Mouse (Mus musculus): ENCODE measurements around the gene Emc9. TPM values are rescaled to one million over a fixed set of nuclear protein-coding genes. Genes with fewer than 3 reads are reported as not detected.

The Emc9 gene
- polyA plus RNA-seq, 1 experiment, result 18.5 TPM

- Histone ChIP-seq H3ac (ENCODE audit: control insufficient read depth, insufficient read length) (no peak overlapping the region), H3K79me2 (ENCODE audit: control insufficient read depth, insufficient read depth) (no peaks in the 10 kb centered on the region), H3K4me3 (no peak overlapping the region), H3K36me3 (ENCODE audit: control insufficient read depth, insufficient read depth) (peaks cover 53% of the 10 kb centered on the region), H3K4me2 (ENCODE audit: low read depth) (no peak overlapping the region), H3K27me3 (ENCODE audit: control insufficient read depth, insufficient read depth, insufficient read length) (no peaks in the 10 kb centered on the region)
- TF ChIP-seq POLR2AphosphoS2 (IDR thresholded peaks at IDR 0.05; ENCODE audit: insufficient read length, low read depth) (peak; percentile 48), CEBPB (IDR thresholded peaks at IDR 0.05; ENCODE audit: insufficient read depth, poor library complexity, severe bottlenecking) (no peak)
Measured at GRCm38 (mm10) chr14:55550191-55550590, 34.9 kb downstream of the Emc9 start.

GRCm38 (mm10) chr14:55544334-55544733, 40.8 kb downstream of the Emc9 start:
- peaks cover 68% of the 10 kb centered on the region for H3K36me3 ChIP-seq (ENCODE audit: control insufficient read depth, insufficient read depth)
- no peaks in the 10 kb centered on the region for H3K27me3 ChIP-seq (ENCODE audit: control insufficient read depth, insufficient read depth, insufficient read length)
- no peak overlapping the region for H3K4me3 ChIP-seq
- TF ChIP-seq POLR2A (IDR thresholded peaks at IDR 0.05; ENCODE audit: insufficient read length, low read depth) (no peak), TCF12 (IDR thresholded peaks at IDR 0.05; ENCODE audit: insufficient read depth, poor library complexity, severe bottlenecking) (no peak), MYOD1 (IDR thresholded peaks at IDR 0.05; ENCODE audit: control insufficient read depth in 1 of 3, insufficient read length in 2 of 3, low read depth in 2 of 3) (peak in 1 of 3 experiments; percentile 34), USF1 (IDR thresholded peaks at IDR 0.05; ENCODE audit: low read depth) (no peak), POLR2AphosphoS2 (IDR thresholded peaks at IDR 0.05; ENCODE audit: insufficient read length, low read depth) (peak; percentile 64), MYOG (IDR thresholded peaks at IDR 0.05; ENCODE audit: control insufficient read depth in 1 of 3, insufficient read depth in 1 of 3, insufficient read length in 2 of 3, low read depth in 2 of 3) (peak in 1 of 3 experiments; percentile 24)
- no peak overlapping the region for H3K4me2 ChIP-seq (ENCODE audit: low read depth)
- peaks cover 34% of the 10 kb centered on the region for H3K79me2 ChIP-seq (ENCODE audit: control insufficient read depth, insufficient read depth)
- no peak overlapping the region for H3ac ChIP-seq (ENCODE audit: control insufficient read depth, insufficient read length)

- TF ChIP-seq POLR2AphosphoS2 (IDR thresholded peaks at IDR 0.05; ENCODE audit: insufficient read length, low read depth), result peak; percentile 75
- TF ChIP-seq POLR2A (IDR thresholded peaks at IDR 0.05; ENCODE audit: insufficient read length, low read depth), result peak; percentile 45
- TF ChIP-seq SRF (IDR thresholded peaks at IDR 0.05; ENCODE audit: control insufficient read depth, insufficient read length, low read depth), result no peak
- TF ChIP-seq MAX (IDR thresholded peaks at IDR 0.05; ENCODE audit: low read depth), result no peak
- TF ChIP-seq USF1 (IDR thresholded peaks at IDR 0.05; ENCODE audit: low read depth), result no peak
- no peak for TF ChIP-seq MYOD1 (IDR thresholded peaks at IDR 0.05; ENCODE audit: control insufficient read depth in 1 of 3, insufficient read length in 2 of 3, low read depth in 2 of 3)
- Histone ChIP-seq H3K4me2 (ENCODE audit: low read depth) (peak overlapping the region; percentile 94), H3K79me2 (ENCODE audit: control insufficient read depth, insufficient read depth) (peaks cover 34% of the 10 kb centered on the region), H3K36me3 (ENCODE audit: control insufficient read depth, insufficient read depth) (peaks cover 48% of the 10 kb centered on the region), H3ac (ENCODE audit: control insufficient read depth, insufficient read length) (no peak overlapping the region), H3K4me3 (peak overlapping the region; percentile 92), H3K27me3 (ENCODE audit: control insufficient read depth, insufficient read depth, insufficient read length) (no peaks in the 10 kb centered on the region)
Measured at GRCm38 (mm10) chr14:55542268-55542667, 42.8 kb downstream of the Emc9 start.

- H3K79me2 ChIP-seq (ENCODE audit: control insufficient read depth, insufficient read depth), result peaks cover 34% of the 10 kb centered on the region
- H3K36me3 ChIP-seq (ENCODE audit: control insufficient read depth, insufficient read depth), result peaks cover 33% of the 10 kb centered on the region
- peak overlapping the region; percentile 94 for H3K4me2 ChIP-seq (ENCODE audit: low read depth)
- H3K4me3 ChIP-seq, result peak overlapping the region; percentile 92
- peak overlapping the region; percentile 58 for H3ac ChIP-seq (ENCODE audit: control insufficient read depth, insufficient read length)
- TF ChIP-seq TCF12 (IDR thresholded peaks at IDR 0.05; ENCODE audit: insufficient read depth, poor library complexity, severe bottlenecking), result no peak
- TF ChIP-seq CEBPB (IDR thresholded peaks at IDR 0.05; ENCODE audit: insufficient read depth, poor library complexity, severe bottlenecking), result no peak
- no peak for TF ChIP-seq POLR2A (IDR thresholded peaks at IDR 0.05; ENCODE audit: insufficient read length, low read depth)
- no peak for TF ChIP-seq TCF3 (IDR thresholded peaks at IDR 0.05; ENCODE audit: insufficient read length, low read depth)
- no peak for TF ChIP-seq SRF (IDR thresholded peaks at IDR 0.05; ENCODE audit: control insufficient read depth, insufficient read length, low read depth)
- TF ChIP-seq E2F4 (IDR thresholded peaks at IDR 0.05; ENCODE audit: insufficient read depth), result no peak
- no peak for TF ChIP-seq REST (IDR thresholded peaks at IDR 0.05; ENCODE audit: insufficient read depth, insufficient read length)
- TF ChIP-seq POLR2AphosphoS2 (IDR thresholded peaks at IDR 0.05; ENCODE audit: insufficient read length, low read depth), result no peak
- no peak for TF ChIP-seq MYOD1 (IDR thresholded peaks at IDR 0.05; ENCODE audit: control insufficient read depth in 1 of 3, insufficient read length in 2 of 3, low read depth in 2 of 3)
- TF ChIP-seq USF1 (IDR thresholded peaks at IDR 0.05; ENCODE audit: low read depth), result no peak
- TF ChIP-seq MYOG (IDR thresholded peaks at IDR 0.05; ENCODE audit: control insufficient read depth in 1 of 3, insufficient read depth in 1 of 3, insufficient read length in 2 of 3, low read depth in 2 of 3), result no peak
- TF ChIP-seq MAX (IDR thresholded peaks at IDR 0.05; ENCODE audit: low read depth), result no peak
- H3K27me3 ChIP-seq (ENCODE audit: control insufficient read depth, insufficient read depth, insufficient read length), result no peaks in the 10 kb centered on the region
Measured at GRCm38 (mm10) chr14:55540787-55541321, 44.2 kb downstream of the Emc9 start.

GRCm38 (mm10) chr14:55540067-55540786, 44.9 kb downstream of the Emc9 start, which contains the start of gene Pck2:
TSS of gene Pck2 (plus strand) at chr14:55540266.
- peaks cover 34% of the 10 kb centered on the region for H3K79me2 ChIP-seq (ENCODE audit: control insufficient read depth, insufficient read depth)
- peaks cover 28% of the 10 kb centered on the region for H3K36me3 ChIP-seq (ENCODE audit: control insufficient read depth, insufficient read depth)
- H3K4me2 ChIP-seq (ENCODE audit: low read depth), result peak within 1 kb of the TSS; percentile 94
- H3ac ChIP-seq (ENCODE audit: control insufficient read depth, insufficient read length), result peak within 1 kb of the TSS; percentile 58
- H3K27me3 ChIP-seq (ENCODE audit: control insufficient read depth, insufficient read depth, insufficient read length), result no peaks in the 10 kb centered on the region
- peak within 1 kb of the TSS; percentile 92 for H3K4me3 ChIP-seq
- TF ChIP-seq MYOG (IDR thresholded peaks at IDR 0.05; ENCODE audit: control insufficient read depth in 1 of 3, insufficient read depth in 1 of 3, insufficient read length in 2 of 3, low read depth in 2 of 3) (no peak), TCF3 (IDR thresholded peaks at IDR 0.05; ENCODE audit: insufficient read length, low read depth) (no peak), CEBPB (IDR thresholded peaks at IDR 0.05; ENCODE audit: insufficient read depth, poor library complexity, severe bottlenecking) (peak; percentile 77), POLR2A (IDR thresholded peaks at IDR 0.05; ENCODE audit: insufficient read length, low read depth) (peak; percentile 96), E2F4 (IDR thresholded peaks at IDR 0.05; ENCODE audit: insufficient read depth) (peak; percentile 64), MYOD1 (IDR thresholded peaks at IDR 0.05; ENCODE audit: control insufficient read depth in 1 of 3, insufficient read length in 2 of 3, low read depth in 2 of 3) (no peak), TCF12 (IDR thresholded peaks at IDR 0.05; ENCODE audit: insufficient read depth, poor library complexity, severe bottlenecking) (no peak), MAX (IDR thresholded peaks at IDR 0.05; ENCODE audit: low read depth) (peak; percentile 61), REST (IDR thresholded peaks at IDR 0.05; ENCODE audit: insufficient read depth, insufficient read length) (no peak), SRF (IDR thresholded peaks at IDR 0.05; ENCODE audit: control insufficient read depth, insufficient read length, low read depth) (peak; percentile 12), POLR2AphosphoS2 (IDR thresholded peaks at IDR 0.05; ENCODE audit: insufficient read length, low read depth) (peak; percentile 98), USF1 (IDR thresholded peaks at IDR 0.05; ENCODE audit: low read depth) (no peak)

Measured in myocyte (in vitro differentiated cells).